Mouse (Mus musculus): ENCODE results near the gene Ppp2r2d. TPM values are rescaled to one million over a fixed set of nuclear protein-coding genes. Genes with fewer than 3 reads are reported as not detected.

Ppp2r2d gene
- polyA plus RNA-seq, 1 experiment from 2014 or later, result 22.7 TPM

GRCm38 (mm10) chr7:138835028-138835427 lies 10.9 kb upstream of the Ppp2r2d start:
- no peak overlapping the region for H3K4me3 ChIP-seq (ENCODE audit: low read length)
- no peaks in the 10 kb centered on the region for H3K9me3 ChIP-seq (replicated peaks; ENCODE audit: control insufficient read depth, low read length)
- H3K9ac ChIP-seq (ENCODE audit: low read length), result no peak overlapping the region
- no peaks in the 10 kb centered on the region for H3K27me3 ChIP-seq (ENCODE audit: control insufficient read depth, insufficient read depth, low read length)
- H3K4me2 ChIP-seq (ENCODE audit: low read depth, low read length), result no peak overlapping the region
- H3K27ac ChIP-seq (ENCODE audit: low read length), result no peak overlapping the region
- H3K4me1 ChIP-seq (ENCODE audit: control insufficient read depth, insufficient read depth, low read length), result peaks cover 2% of the 10 kb centered on the region; the same call in 1 of the 2 replicates
- H3K36me3 ChIP-seq (ENCODE audit: control insufficient read depth, insufficient read depth), result peaks cover 7% of the 10 kb centered on the region; the same call in 1 of the 2 replicates
- ATAC-seq (replicated peaks; ENCODE audit: extremely low read depth, insufficient read depth, low FRiP score), result no peak
- 86% methylated on average over 3 of the region's 3 CpGs for WGBS

- Histone ChIP-seq H3K27ac (ENCODE audit: low read length) (no peak overlapping the region), H3K4me2 (ENCODE audit: low read depth, low read length) (no peak overlapping the region), H3K9me3 (replicated peaks; ENCODE audit: control insufficient read depth, low read length) (no peaks in the 10 kb centered on the region), H3K27me3 (ENCODE audit: control insufficient read depth, insufficient read depth, low read length) (no peaks in the 10 kb centered on the region), H3K9ac (ENCODE audit: low read length) (no peak overlapping the region), H3K36me3 (ENCODE audit: control insufficient read depth, insufficient read depth) (peaks cover 5% of the 10 kb centered on the region; the same call in 1 of the 2 replicates), H3K4me3 (ENCODE audit: low read length) (no peak overlapping the region), H3K4me1 (ENCODE audit: control insufficient read depth, insufficient read depth, low read length) (peaks cover 19% of the 10 kb centered on the region)
- no peak for ATAC-seq (replicated peaks; ENCODE audit: extremely low read depth, insufficient read depth, low FRiP score)
- WGBS, result 51% methylated on average over 4 of the region's 4 CpGs
Measured at GRCm38 (mm10) chr7:138840594-138841021, 5.3 kb upstream of the Ppp2r2d start.

GRCm38 (mm10) chr7:138841436-138842151 lies 4.3 kb upstream of the Ppp2r2d start:
- ATAC-seq (replicated peaks; ENCODE audit: extremely low read depth, insufficient read depth, low FRiP score), result no peak
- Histone ChIP-seq H3K9me3 (replicated peaks; ENCODE audit: control insufficient read depth, low read length) (no peaks in the 10 kb centered on the region), H3K4me3 (ENCODE audit: low read length) (no peak overlapping the region), H3K27ac (ENCODE audit: low read length) (no peak overlapping the region), H3K4me2 (ENCODE audit: low read depth, low read length) (no peak overlapping the region), H3K36me3 (ENCODE audit: control insufficient read depth, insufficient read depth) (peaks cover 2% of the 10 kb centered on the region; the same call in 1 of the 2 replicates), H3K9ac (ENCODE audit: low read length) (no peak overlapping the region), H3K4me1 (ENCODE audit: control insufficient read depth, insufficient read depth, low read length) (peaks cover 17% of the 10 kb centered on the region), H3K27me3 (ENCODE audit: control insufficient read depth, insufficient read depth, low read length) (no peaks in the 10 kb centered on the region)
- WGBS, result 67% methylated on average over 3 of the region's 3 CpGs

- peaks cover 29% of the 10 kb centered on the region for H3K4me1 ChIP-seq (ENCODE audit: control insufficient read depth, insufficient read depth, low read length)
- H3K36me3 ChIP-seq (ENCODE audit: control insufficient read depth, insufficient read depth), result 0 out of 2 replicates have a peak, but pooled peaks cover 2% of the 10 kb centered on the region
- H3K9ac ChIP-seq (ENCODE audit: low read length), result no peak overlapping the region
- H3K9me3 ChIP-seq (replicated peaks; ENCODE audit: control insufficient read depth, low read length), result no peaks in the 10 kb centered on the region
- H3K27ac ChIP-seq (ENCODE audit: low read length), result no peak overlapping the region
- ATAC-seq (replicated peaks; ENCODE audit: extremely low read depth, insufficient read depth, low FRiP score), result no peak
- no peak overlapping the region for H3K4me2 ChIP-seq (ENCODE audit: low read depth, low read length)
- H3K27me3 ChIP-seq (ENCODE audit: control insufficient read depth, insufficient read depth, low read length), result no peaks in the 10 kb centered on the region
- no peak overlapping the region for H3K4me3 ChIP-seq (ENCODE audit: low read length)
- 73% methylated on average over 4 of the region's 4 CpGs for WGBS
Measured at GRCm38 (mm10) chr7:138843421-138843820, 2.5 kb upstream of the Ppp2r2d start.

GRCm38 (mm10) chr7:138845111-138845510 lies 768 bp upstream of the Ppp2r2d start:
- ATAC-seq (replicated peaks; ENCODE audit: extremely low read depth, insufficient read depth, low FRiP score), result no peak
- H3K9me3 ChIP-seq (replicated peaks; ENCODE audit: control insufficient read depth, low read length), result no peaks in the 10 kb centered on the region
- H3K9ac ChIP-seq (ENCODE audit: low read length), result peak overlapping the region; percentile 99
- no peaks in the 10 kb centered on the region for H3K27me3 ChIP-seq (ENCODE audit: control insufficient read depth, insufficient read depth, low read length)
- WGBS, result 31% methylated on average over 8 of the region's 8 CpGs
- 0 out of 2 replicates have a peak, but pooled peaks cover 3% of the 10 kb centered on the region for H3K36me3 ChIP-seq (ENCODE audit: control insufficient read depth, insufficient read depth)
- H3K27ac ChIP-seq (ENCODE audit: low read length), result peak overlapping the region; percentile 97
- peak overlapping the region; percentile 99 for H3K4me3 ChIP-seq (ENCODE audit: low read length)
- peak overlapping the region; percentile 79 for H3K4me2 ChIP-seq (ENCODE audit: low read depth, low read length)
- peaks cover 34% of the 10 kb centered on the region for H3K4me1 ChIP-seq (ENCODE audit: control insufficient read depth, insufficient read depth, low read length)

GRCm38 (mm10) chr7:138846502-138846991 lies 668 bp downstream of the Ppp2r2d start:
- Histone ChIP-seq H3K9me3 (replicated peaks; ENCODE audit: control insufficient read depth, low read length) (no peaks in the 10 kb centered on the region), H3K4me1 (ENCODE audit: control insufficient read depth, insufficient read depth, low read length) (peaks cover 34% of the 10 kb centered on the region), H3K27me3 (ENCODE audit: control insufficient read depth, insufficient read depth, low read length) (no peaks in the 10 kb centered on the region), H3K4me2 (ENCODE audit: low read depth, low read length) (peak overlapping the region; percentile 94), H3K4me3 (ENCODE audit: low read length) (peak overlapping the region; percentile 99), H3K36me3 (ENCODE audit: control insufficient read depth, insufficient read depth) (peaks cover 6% of the 10 kb centered on the region; the same call in 1 of the 2 replicates), H3K27ac (ENCODE audit: low read length) (peak overlapping the region; percentile 97), H3K9ac (ENCODE audit: low read length) (peak overlapping the region; percentile 99)
- peak; percentile 72 for ATAC-seq (replicated peaks; ENCODE audit: extremely low read depth, insufficient read depth, low FRiP score)
- WGBS, result under 1% methylated on average over 58 of the region's 61 CpGs

GRCm38 (mm10) chr7:138847316-138848027 lies 1.6 kb downstream of the Ppp2r2d start:
- H3K36me3 ChIP-seq (ENCODE audit: control insufficient read depth, insufficient read depth), result peaks cover 12% of the 10 kb centered on the region; the same call in 1 of the 2 replicates
- peak overlapping the region; percentile 99 for H3K9ac ChIP-seq (ENCODE audit: low read length)
- H3K4me3 ChIP-seq (ENCODE audit: low read length), result peak overlapping the region; percentile 99
- H3K4me2 ChIP-seq (ENCODE audit: low read depth, low read length), result peak overlapping the region; percentile 94
- H3K27ac ChIP-seq (ENCODE audit: low read length), result no peak overlapping the region; the same call in 1 of the 2 replicates
- H3K4me1 ChIP-seq (ENCODE audit: control insufficient read depth, insufficient read depth, low read length), result peaks cover 34% of the 10 kb centered on the region
- H3K27me3 ChIP-seq (ENCODE audit: control insufficient read depth, insufficient read depth, low read length), result no peaks in the 10 kb centered on the region
- no peak for ATAC-seq (replicated peaks; ENCODE audit: extremely low read depth, insufficient read depth, low FRiP score)
- 35% methylated on average over 13 of the region's 13 CpGs for WGBS
- H3K9me3 ChIP-seq (replicated peaks; ENCODE audit: control insufficient read depth, low read length), result no peaks in the 10 kb centered on the region

- H3K4me3 ChIP-seq (ENCODE audit: low read length), result no peak overlapping the region
- H3K27me3 ChIP-seq (ENCODE audit: control insufficient read depth, insufficient read depth, low read length), result no peaks in the 10 kb centered on the region
- peaks cover 14% of the 10 kb centered on the region for H3K36me3 ChIP-seq (ENCODE audit: control insufficient read depth, insufficient read depth)
- no peak overlapping the region for H3K27ac ChIP-seq (ENCODE audit: low read length)
- no peaks in the 10 kb centered on the region for H3K9me3 ChIP-seq (replicated peaks; ENCODE audit: control insufficient read depth, low read length)
- H3K4me1 ChIP-seq (ENCODE audit: control insufficient read depth, insufficient read depth, low read length), result peaks cover 34% of the 10 kb centered on the region
- H3K4me2 ChIP-seq (ENCODE audit: low read depth, low read length), result peak overlapping the region; percentile 94
- whole genome bisulfite sequencing, result 79% methylated on average over 7 of the region's 7 CpGs
- no peak for ATAC-seq (replicated peaks; ENCODE audit: extremely low read depth, insufficient read depth, low FRiP score)
- H3K9ac ChIP-seq (ENCODE audit: low read length), result no peak overlapping the region; the same call in 1 of the 2 replicates
Measured at GRCm38 (mm10) chr7:138848028-138848920, 2.4 kb downstream of the Ppp2r2d start.
